Mouse (Mus musculus) stomach, embryonic 16.5 days (tissue): ENCODE results near the gene Rpl23. TPM values are rescaled to one million over a fixed set of nuclear protein-coding genes. Genes with fewer than 3 reads are reported as not detected.
A peak's percentile ranks its signal among the peaks of the same experiment; 100 is the strongest.

Experiments used
- ATAC-seq: fragments of 200-750 bp; cut with Nextera tagmentation; 2 replicates; pipeline ENCODE4 v1.8.0; 2017; ENCODE audit warnings: moderate number of reproducible peaks, moderate TSS enrichment; ENCODE audit not compliant: insufficient read depth, low FRiP score
- H3K27ac ChIP-seq: fragments of 300-500 bp; sonication (generic); 2 replicates; pipeline ENCODE4 v1.5.1; 2014; ENCODE audit warnings: low read length
- H3K27me3 ChIP-seq: fragments of 300-500 bp; sonication (generic); 2 replicates; pipeline ENCODE4 v1.6.1; 2014; ENCODE audit warnings: low read length, control low read depth, mixed read lengths; ENCODE audit not compliant: control insufficient read depth, insufficient read depth
- H3K36me3 ChIP-seq: fragments of 300-500 bp; sonication (generic); 2 replicates; pipeline ENCODE4 v1.6.1; 2014; ENCODE audit warnings: low read length; ENCODE audit not compliant: control insufficient read depth, insufficient read depth
- H3K4me1 ChIP-seq: fragments of 300-500 bp; sonication (generic); 2 replicates; pipeline ENCODE4 v1.6.1; 2014; ENCODE audit warnings: low read length, control low read depth, mixed read lengths; ENCODE audit not compliant: control insufficient read depth, insufficient read depth
- H3K4me2 ChIP-seq: fragments of 300-500 bp; sonication (generic); 2 replicates; pipeline ENCODE4 v1.6.1; 2014; ENCODE audit warnings: low read depth, low read length, mixed read lengths
- H3K4me3 ChIP-seq: fragments of 300-500 bp; sonication (generic); replicated peaks from 2 replicates; pipeline ENCODE4 v1.5.1; 2014; ENCODE audit warnings: mild to moderate bottlenecking, low read length
- H3K9ac ChIP-seq: fragments of 300-500 bp; sonication (generic); 2 replicates; pipeline ENCODE4 v1.6.1; 2014; ENCODE audit warnings: low read length
- H3K9me3 ChIP-seq: fragments of 300-500 bp; sonication (generic); replicated peaks from 2 replicates; pipeline ENCODE4 v1.6.1; 2016; ENCODE audit warnings: low read length, control low read depth; ENCODE audit not compliant: control insufficient read depth
- WGBS: fragments of 180-500 bp; shearing (Covaris S2); extraction: QIAGEN DNeasy Blood & Tissue Kit; methylation state at CpG from one replicate; pipeline ENCODE4 v1.1.7; 2014; 5-methylcytosine and 5-hydroxymethylcytosine counted together
- polyA plus RNA-seq: library from polyadenylated mRNA; unstranded; fragments of >200 nt; fragmentation: Nextera tagmentation; extraction: Ambion mirVana; gene quantifications from 2 replicates; pipeline ENCODE4 v1.2.1, GENCODE M21; 2015

Gene Rpl23
- polyA plus RNA-seq, 1 experiment from 2014 or later = 586 TPM

GRCm38 (mm10) chr11:97766154-97766881, 15.9 kb downstream of the Rpl23 start, which contains the start of gene Cwc25:
Gene Cwc25, minus strand, starts transcription at chr11:97766556.
- H3K27me3 ChIP-seq = no peaks in the 10 kb centered on the region
- peak within 1 kb of the TSS; percentile 90 for H3K27ac ChIP-seq
- H3K36me3 ChIP-seq = peaks cover 19% of the 10 kb centered on the region; the same call in 1 of the 2 replicates
- peak; percentile 94 for ATAC-seq
- H3K4me3 ChIP-seq = peak within 1 kb of the TSS; percentile 93
- peak within 1 kb of the TSS; percentile 84 for H3K4me2 ChIP-seq
- H3K4me1 ChIP-seq = peaks cover 8% of the 10 kb centered on the region; the same call in 1 of the 2 replicates
- H3K9ac ChIP-seq = peak within 1 kb of the TSS; percentile 95
- no peaks in the 10 kb centered on the region for H3K9me3 ChIP-seq
- under 1% methylated on average over 38 of the region's 38 CpGs for WGBS

- no peak overlapping the region for H3K27ac ChIP-seq
- peaks cover 8% of the 10 kb centered on the region; the same call in 1 of the 2 replicates for H3K4me1 ChIP-seq
- H3K9me3 ChIP-seq = no peaks in the 10 kb centered on the region
- H3K36me3 ChIP-seq = peaks cover 19% of the 10 kb centered on the region; the same call in 1 of the 2 replicates
- no peak overlapping the region for H3K4me2 ChIP-seq
- H3K27me3 ChIP-seq = no peaks in the 10 kb centered on the region
- H3K4me3 ChIP-seq = no peak overlapping the region
- no peak for ATAC-seq
- H3K9ac ChIP-seq = no peak overlapping the region
Observed at GRCm38 (mm10) chr11:97761638-97762037, 20.6 kb downstream of the Rpl23 start.

GRCm38 (mm10) chr11:97758942-97759341, 23.3 kb downstream of the Rpl23 start:
- H3K9me3 ChIP-seq = no peaks in the 10 kb centered on the region
- H3K4me3 ChIP-seq = no peak overlapping the region
- WGBS = 75% methylated on average over 6 of the region's 6 CpGs
- no peak overlapping the region for H3K9ac ChIP-seq
- no peak for ATAC-seq
- H3K4me2 ChIP-seq = no peak overlapping the region
- H3K4me1 ChIP-seq = no peaks in the 10 kb centered on the region
- peaks cover 19% of the 10 kb centered on the region; the same call in 1 of the 2 replicates for H3K36me3 ChIP-seq
- no peak overlapping the region for H3K27ac ChIP-seq
- H3K27me3 ChIP-seq = no peaks in the 10 kb centered on the region

GRCm38 (mm10) chr11:97758125-97758524, 24.1 kb downstream of the Rpl23 start:
- 93% methylated on average over 1 of the region's 1 CpGs for WGBS
- no peak overlapping the region for H3K4me2 ChIP-seq
- H3K4me3 ChIP-seq = no peak overlapping the region
- no peak overlapping the region for H3K27ac ChIP-seq
- H3K4me1 ChIP-seq = no peaks in the 10 kb centered on the region
- H3K27me3 ChIP-seq = no peaks in the 10 kb centered on the region
- no peak overlapping the region for H3K9ac ChIP-seq
- no peak for ATAC-seq
- no peaks in the 10 kb centered on the region for H3K9me3 ChIP-seq
- peaks cover 19% of the 10 kb centered on the region; the same call in 1 of the 2 replicates for H3K36me3 ChIP-seq

- no peak overlapping the region for H3K4me3 ChIP-seq
- H3K4me1 ChIP-seq = no peaks in the 10 kb centered on the region
- 93% methylated on average over 8 of the region's 8 CpGs for WGBS
- no peaks in the 10 kb centered on the region for H3K27me3 ChIP-seq
- peaks cover 25% of the 10 kb centered on the region for H3K36me3 ChIP-seq
- no peak for ATAC-seq
- no peak overlapping the region for H3K27ac ChIP-seq
- H3K4me2 ChIP-seq = no peak overlapping the region
- no peaks in the 10 kb centered on the region for H3K9me3 ChIP-seq
- H3K9ac ChIP-seq = no peak overlapping the region
Observed at GRCm38 (mm10) chr11:97753277-97753676, 29.0 kb downstream of the Rpl23 start.

- ATAC-seq = no peak
- WGBS = 85% methylated on average over 5 of the region's 5 CpGs
- Histone ChIP-seq H3K4me2 (no peak overlapping the region), H3K4me3 (no peak overlapping the region), H3K27me3 (no peaks in the 10 kb centered on the region), H3K36me3 (peaks cover 32% of the 10 kb centered on the region), H3K4me1 (peaks cover 3% of the 10 kb centered on the region), H3K27ac (no peak overlapping the region), H3K9me3 (no peaks in the 10 kb centered on the region), H3K9ac (no peak overlapping the region)
Observed at GRCm38 (mm10) chr11:97748496-97748895, 33.7 kb downstream of the Rpl23 start.

- Histone ChIP-seq H3K27me3 (no peaks in the 10 kb centered on the region), H3K9me3 (no peaks in the 10 kb centered on the region), H3K27ac (no peak overlapping the region), H3K36me3 (peaks cover 29% of the 10 kb centered on the region), H3K4me1 (peaks cover 10% of the 10 kb centered on the region), H3K9ac (no peak overlapping the region), H3K4me3 (no peak overlapping the region), H3K4me2 (no peak overlapping the region)
- WGBS = 87% methylated on average over 8 of the region's 8 CpGs
- no peak for ATAC-seq
Observed at GRCm38 (mm10) chr11:97747773-97748172, 34.5 kb downstream of the Rpl23 start.

GRCm38 (mm10) chr11:97745331-97745721, 36.9 kb downstream of the Rpl23 start:
- H3K36me3 ChIP-seq = peaks cover 18% of the 10 kb centered on the region; the same call in 1 of the 2 replicates
- H3K4me2 ChIP-seq = peak overlapping the region; percentile 49
- H3K4me3 ChIP-seq = peak overlapping the region; percentile 72
- no peak for ATAC-seq
- WGBS = 8% methylated on average over 13 of the region's 13 CpGs
- H3K9me3 ChIP-seq = no peaks in the 10 kb centered on the region
- no peak overlapping the region for H3K27ac ChIP-seq
- H3K4me1 ChIP-seq = peaks cover 16% of the 10 kb centered on the region
- H3K9ac ChIP-seq = no peak overlapping the region
- no peaks in the 10 kb centered on the region for H3K27me3 ChIP-seq

- Histone ChIP-seq H3K27ac (peak overlapping the region; percentile 95), H3K9ac (peak overlapping the region; percentile 96), H3K36me3 (peaks cover 16% of the 10 kb centered on the region; the same call in 1 of the 2 replicates), H3K9me3 (no peaks in the 10 kb centered on the region), H3K4me1 (peaks cover 17% of the 10 kb centered on the region), H3K27me3 (no peaks in the 10 kb centered on the region), H3K4me3 (peak overlapping the region; percentile 72), H3K4me2 (peak overlapping the region; percentile 79)
- under 1% methylated on average over 39 of the region's 57 CpGs for WGBS
- peak; percentile 96 for ATAC-seq
Observed at GRCm38 (mm10) chr11:97744718-97745330, 37.4 kb downstream of the Rpl23 start.
